Mouse (Mus musculus) lung, postnatal 10 days (tissue): ENCODE measurements at regions not wholly inside any gene's neighbourhood (a gene's known extent, or its start where the extent isn't known, plus 50 kb on each side); places are given as distances from the start of the nearest gene placed in this dataset.

ENCODE experiments used
- DNase-seq: peaks from one replicate; pipeline ENCODE4 v3.0.0; 2021

DNA sequence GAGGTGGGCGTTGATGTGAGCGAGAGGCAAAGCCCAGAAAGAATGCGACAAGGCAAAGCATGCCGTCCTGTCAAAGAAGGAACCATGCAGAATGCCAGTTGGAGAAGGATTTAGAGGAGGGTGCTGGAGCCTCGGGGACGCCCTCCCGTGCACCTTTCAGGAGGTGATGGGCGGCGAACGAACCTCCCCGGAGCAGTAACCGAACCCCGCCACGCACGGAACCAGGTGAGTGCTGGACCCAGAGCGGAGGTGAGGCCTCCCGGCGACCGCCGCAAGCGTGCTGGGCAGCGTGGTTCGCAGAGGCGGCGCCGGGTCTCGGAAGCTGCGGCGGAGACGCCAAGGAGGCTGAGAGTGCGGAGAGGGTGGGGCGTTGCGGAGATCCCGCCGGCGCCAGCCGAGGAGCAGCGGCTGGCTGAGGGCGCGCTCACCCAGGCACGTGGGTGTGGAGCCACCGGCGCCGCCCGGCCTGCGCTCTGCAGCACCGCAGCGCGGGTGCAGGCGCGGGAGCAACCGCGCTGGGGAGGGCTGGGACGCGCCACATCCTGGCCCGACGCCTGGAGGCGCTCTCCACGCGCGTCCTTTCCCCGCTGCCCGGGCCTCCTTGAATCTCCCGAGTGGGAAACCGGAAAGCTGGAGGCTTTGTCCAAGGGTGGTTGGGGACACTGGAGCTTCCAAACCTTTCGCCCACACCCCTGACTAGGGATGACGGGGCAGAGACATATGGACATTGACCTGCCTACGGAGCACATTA lies 178.3 kb upstream of the Topaz1 start:
- DNase-seq: peak; percentile 9

- DNase-seq: no peak
Measured at GRCm38 (mm10) chr9:122569511-122570455, 177.4 kb upstream of the Topaz1 start.

DNA sequence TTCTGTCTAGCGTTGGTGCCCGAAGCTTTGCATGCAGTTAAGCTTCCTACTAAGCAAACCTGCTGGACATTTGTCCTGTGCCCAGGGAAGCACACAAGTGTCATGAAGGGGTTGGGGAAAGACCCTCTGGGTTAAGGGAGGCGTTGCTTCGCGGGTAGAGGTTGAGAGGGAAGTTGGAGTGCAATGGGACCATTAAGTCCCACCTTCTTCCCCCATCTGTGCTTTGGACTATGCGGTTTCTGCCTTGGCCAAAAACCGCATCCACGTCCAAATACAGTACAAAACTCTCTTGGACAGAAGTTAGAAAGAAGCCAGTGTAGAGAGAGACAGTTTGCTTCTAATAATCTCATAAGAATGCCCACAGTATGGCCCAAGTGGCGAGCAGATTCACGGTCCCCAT lies 176.1 kb upstream of the Topaz1 start:
- no peak for DNase-seq

DNA sequence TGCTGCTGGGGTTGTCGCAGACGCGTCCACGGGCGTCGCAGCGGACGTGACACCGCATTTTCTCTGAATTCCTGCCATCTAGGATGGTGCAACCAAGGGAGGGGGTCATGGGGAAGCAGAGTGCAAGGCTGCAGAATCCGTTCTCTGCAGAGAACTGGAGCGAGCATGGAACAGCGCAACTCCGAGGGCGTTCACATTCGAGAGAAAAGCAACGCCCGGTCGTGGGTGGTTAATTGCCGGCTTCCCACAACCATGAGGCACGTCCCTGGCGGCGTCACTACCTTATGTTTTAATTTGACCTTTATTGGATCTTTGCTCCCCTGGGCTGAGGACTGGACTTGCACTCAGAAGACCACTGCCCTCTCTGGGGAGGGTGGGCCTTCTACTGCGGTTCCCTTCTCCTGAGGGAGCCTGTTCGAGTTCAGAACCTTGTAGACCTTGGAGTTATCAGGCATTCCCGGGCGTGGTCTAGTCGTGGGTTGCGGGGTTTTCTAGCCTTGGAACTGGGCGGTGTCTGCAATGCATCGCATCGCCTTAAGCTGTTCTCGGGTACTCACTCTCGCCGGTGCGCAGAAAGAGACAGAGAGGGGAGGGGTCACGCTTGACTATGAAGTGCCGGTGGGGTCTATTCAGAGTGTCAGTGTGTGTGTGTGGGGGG lies 175.6 kb upstream of the Topaz1 start:
- DNase-seq: no peak

- DNase-seq: peak; percentile 36
Measured at GRCm38 (mm10) chr9:122572060-122572835, 174.9 kb upstream of the Topaz1 start.

DNA sequence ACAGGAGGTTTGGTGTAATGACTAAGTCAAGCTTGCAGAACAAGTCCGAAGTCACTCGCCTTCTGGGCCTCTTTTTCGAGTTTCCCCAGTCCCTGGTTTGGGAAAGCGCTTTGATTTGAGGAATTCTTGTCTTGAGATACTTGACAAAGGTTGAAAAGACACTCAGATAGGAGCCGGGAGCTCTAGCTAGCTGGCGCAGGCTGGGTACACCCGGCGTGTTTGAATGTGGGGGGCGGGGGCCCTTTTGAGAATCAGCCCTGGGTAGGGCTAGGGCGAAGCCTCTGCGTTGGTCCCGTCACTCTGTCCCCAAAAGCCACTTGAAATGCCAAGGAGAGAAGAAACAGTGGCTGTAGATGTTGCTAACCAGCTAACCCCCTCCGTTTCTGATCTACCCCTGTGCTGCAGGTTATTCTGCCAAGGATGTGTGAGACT lies 174.3 kb upstream of the Topaz1 start:
- no peak for DNase-seq

DNA sequence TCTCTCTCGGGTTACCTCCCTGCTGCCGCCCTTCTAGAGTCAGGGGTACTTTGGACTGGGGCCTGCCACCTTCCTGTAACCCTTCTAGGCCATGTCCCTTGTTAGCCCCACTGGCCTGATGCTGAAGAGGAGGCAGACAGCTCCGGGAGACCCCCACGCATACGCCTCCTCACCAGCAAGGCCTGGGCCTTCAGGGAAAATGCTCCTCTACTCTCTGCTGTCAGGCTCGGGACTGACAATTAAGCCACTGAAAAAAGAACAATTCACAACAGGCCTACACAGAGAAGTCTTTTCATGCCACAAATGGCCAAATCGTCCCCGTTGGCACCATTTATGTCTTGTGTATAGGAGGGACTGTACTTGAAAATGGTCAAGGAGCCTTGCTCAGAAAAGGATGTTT lies 161.9 kb upstream of the Topaz1 start:
- no peak for DNase-seq

DNA sequence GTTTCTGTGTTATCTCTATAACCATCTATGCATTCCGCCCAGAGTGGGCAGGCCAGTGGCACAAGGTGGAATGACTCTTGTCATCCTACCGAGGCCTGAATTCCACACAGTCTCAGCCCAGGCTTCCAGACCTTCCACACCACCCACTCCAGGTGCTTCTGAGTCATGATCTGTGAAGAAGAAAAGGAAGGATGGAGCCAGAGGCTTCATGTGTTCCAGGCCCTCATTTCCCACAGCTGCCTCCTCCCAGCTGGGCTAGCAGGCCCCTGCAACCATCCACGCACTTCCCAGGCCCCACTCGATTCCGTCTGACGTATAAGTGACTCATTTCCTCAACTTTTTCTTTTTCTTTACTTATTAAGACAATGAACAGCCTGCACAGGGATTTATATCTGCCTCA lies 160.7 kb upstream of the Topaz1 start:
- DNase-seq: no peak

GRCm38 (mm10) chr9:122586986-122587385 lies 160.2 kb upstream of the Topaz1 start:
- no peak for DNase-seq

DNA sequence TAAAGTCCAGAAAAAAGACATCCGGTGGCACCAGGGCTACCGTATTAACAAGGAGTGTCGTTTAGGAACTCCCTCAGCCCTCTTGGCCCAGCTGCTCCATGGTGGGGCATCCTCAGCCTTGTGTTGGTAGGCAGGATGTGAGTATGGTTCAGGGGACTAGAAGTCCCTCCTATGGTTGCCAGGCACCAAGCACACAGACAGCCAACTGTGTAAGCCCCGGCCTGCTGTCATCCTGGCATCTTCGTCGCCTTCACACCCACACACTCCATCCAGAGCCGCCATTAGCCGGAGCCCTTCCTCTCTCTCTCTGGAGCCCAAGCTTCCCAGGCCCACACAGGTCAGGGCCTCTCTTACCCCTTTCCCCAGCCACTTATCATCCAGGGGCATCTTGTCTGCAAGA lies 158.9 kb upstream of the Topaz1 start:
- DNase-seq: no peak

- DNase-seq: no peak
Measured at GRCm38 (mm10) chr9:122592820-122593615, 154.1 kb upstream of the Topaz1 start.

DNA sequence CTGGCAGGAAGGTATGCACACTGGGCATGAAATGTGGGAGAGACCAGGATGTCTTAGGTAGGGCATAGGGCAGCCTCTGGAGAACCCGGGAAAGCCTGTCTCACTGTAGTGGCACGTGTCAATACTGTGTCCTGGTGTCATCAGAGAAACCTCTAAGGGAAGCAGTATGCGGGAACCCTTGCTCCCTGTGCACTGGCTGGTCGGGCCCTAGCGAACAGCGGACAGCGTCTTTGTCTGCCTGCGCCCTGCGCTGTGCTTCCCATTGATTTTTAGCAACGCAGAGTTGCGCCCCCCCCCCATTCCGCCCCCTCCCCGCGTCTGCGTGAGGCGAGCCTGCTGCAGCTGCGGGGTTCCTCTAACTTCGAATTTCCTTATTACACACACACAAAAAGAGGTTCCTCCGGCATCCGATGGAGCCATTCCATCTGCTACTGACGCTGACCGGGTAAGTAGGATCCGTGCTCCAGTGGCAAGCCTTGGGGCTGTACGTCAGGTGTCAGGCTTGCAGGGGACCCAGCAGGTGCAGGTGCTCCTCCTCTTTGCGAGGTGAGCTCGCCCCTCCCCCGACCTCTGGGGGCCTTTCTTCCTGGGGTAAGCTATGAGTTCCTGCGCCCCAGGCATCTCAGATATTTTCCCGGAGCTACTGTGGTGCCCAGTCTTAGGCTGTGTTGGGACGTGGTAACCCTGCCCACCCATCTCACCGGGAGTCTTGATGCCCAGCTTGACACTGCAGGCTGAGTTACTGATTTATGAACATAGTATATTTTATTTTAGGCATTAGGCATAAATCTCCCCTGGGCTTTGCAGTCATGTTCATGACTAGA lies 151.8 kb upstream of the Topaz1 start:
- DNase-seq: no peak

DNA sequence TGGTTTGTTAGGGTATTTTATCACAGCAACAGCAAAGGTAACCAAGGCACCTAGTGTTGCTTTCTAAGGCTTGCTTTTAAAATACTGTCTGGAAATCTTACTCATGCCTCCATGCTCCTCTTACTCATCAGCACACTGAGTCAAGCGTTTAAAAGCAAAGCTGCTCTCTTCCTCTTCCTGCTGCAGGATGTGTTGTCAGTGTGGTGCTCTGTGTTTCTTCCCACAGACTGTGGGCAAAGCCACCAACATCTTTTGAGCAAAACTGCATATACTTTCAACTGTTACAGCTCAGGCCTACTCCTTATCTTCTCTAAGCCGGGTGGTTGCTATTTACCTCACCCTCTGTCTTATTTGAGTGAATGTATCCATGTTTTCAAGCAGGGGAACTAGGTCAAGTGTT lies 144.0 kb upstream of the Topaz1 start:
- no peak for DNase-seq

- DNase-seq: no peak
Measured at GRCm38 (mm10) chr9:122609616-122610015, 137.5 kb upstream of the Topaz1 start.

DNA sequence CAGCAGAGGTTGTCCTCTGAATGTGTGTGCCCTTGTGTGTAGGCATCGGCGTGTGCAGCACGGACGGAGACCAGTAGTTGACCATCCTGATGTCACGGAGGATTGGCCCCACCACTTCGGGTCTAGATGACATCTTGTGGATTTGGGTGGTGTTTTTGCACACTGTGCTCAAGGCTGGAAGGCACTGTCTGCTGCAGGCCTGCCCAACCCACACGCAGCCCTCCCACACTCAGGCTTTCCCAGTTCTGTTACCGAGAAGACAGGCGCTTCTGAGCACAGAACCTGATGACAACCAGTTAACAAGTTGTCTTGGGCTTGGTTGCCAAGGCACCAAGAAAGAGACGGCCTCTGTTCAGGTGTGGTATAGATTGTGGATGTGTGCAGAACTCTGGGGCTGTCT lies 136.2 kb upstream of the Topaz1 start:
- DNase-seq: no peak

GRCm38 (mm10) chr9:122614579-122615252 lies 132.4 kb upstream of the Topaz1 start:
- no peak for DNase-seq

GRCm38 (mm10) chr9:122615351-122615750 lies 131.8 kb upstream of the Topaz1 start:
- peak; percentile 25 for DNase-seq

- peak; percentile 39 for DNase-seq
Measured at GRCm38 (mm10) chr9:122617793-122618192, 129.4 kb upstream of the Topaz1 start.

DNA sequence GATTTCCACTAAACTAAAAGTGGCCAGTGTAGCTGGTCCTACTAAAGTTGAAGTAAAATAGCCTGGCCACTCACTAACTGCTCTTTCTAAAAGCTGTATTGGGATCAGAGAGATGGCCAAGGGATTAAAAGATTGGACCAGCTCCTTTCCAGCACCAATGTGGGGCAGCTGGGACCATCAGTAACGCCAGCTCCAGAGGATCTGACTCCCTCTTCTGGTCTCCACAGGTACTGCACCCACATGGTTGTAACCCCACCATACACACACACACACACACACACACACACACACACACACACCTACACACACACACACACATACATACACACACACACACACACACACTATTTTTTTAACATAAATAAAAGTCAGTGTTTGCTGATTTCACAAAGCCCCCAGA lies 122.1 kb upstream of the Topaz1 start:
- no peak for DNase-seq

GRCm38 (mm10) chr9:122626346-122626745 lies 120.8 kb upstream of the Topaz1 start:
- DNase-seq: no peak
